Mouse (Mus musculus) erythroid progenitor cell, adult 5-6 weeks (primary cell): Measurements from ENCODE around the gene Nol10. TPM values are rescaled to one million over a fixed set of nuclear protein-coding genes. Genes with fewer than 3 reads are reported as not detected.

Source experiments
- ATAC-seq: replicated peaks from 2 replicates; pipeline ENCODE4 v1.8.0; 2016; ENCODE audit warnings: moderate number of reproducible peaks, mild to moderate bottlenecking, moderate TSS enrichment, inconsistent platforms; ENCODE audit not compliant: poor library complexity, low FRiP score, severe bottlenecking
- total RNA-seq, 2 experiments: library from RNA; stranded (forward) in 1 of 2; stranded (reverse) in 1 of 2; fragments of 150-400 nt in 1 of 2; fragments of 186-747, 209-891 nt in 1 of 2; gene quantifications; 2 replicates each; pipeline versions ENCODE4 v1.2.3 to v1.2.4; 2015 to 2017; ENCODE audit warnings: low replicate concordance in 2 of 2

Gene Nol10
- total RNA-seq, 2 experiments from 2014 or later = 3.1 to 4.2 TPM

GRCm38 (mm10) chr12:17402116-17402515, 53.9 kb downstream of the Nol10 start:
- no peak for ATAC-seq

GRCm38 (mm10) chr12:17403998-17404397, 55.7 kb downstream of the Nol10 start:
- ATAC-seq = no peak

GRCm38 (mm10) chr12:17406825-17407224, 58.6 kb downstream of the Nol10 start:
- no peak for ATAC-seq

- ATAC-seq = no peak
These were observed 60.1 kb downstream of the Nol10 start for GRCm38 (mm10) chr12:17408312-17408711.

- no peak for ATAC-seq
These were observed 63.0 kb downstream of the Nol10 start for GRCm38 (mm10) chr12:17411242-17411641.

GRCm38 (mm10) chr12:17411797-17412526, 63.7 kb downstream of the Nol10 start:
- no peak for ATAC-seq

- ATAC-seq = no peak
These were observed 66.5 kb downstream of the Nol10 start for GRCm38 (mm10) chr12:17414734-17415133.

- ATAC-seq = no peak
These were observed 72.0 kb downstream of the Nol10 start for GRCm38 (mm10) chr12:17420168-17420810.

- ATAC-seq = no peak
These were observed 77.3 kb downstream of the Nol10 start for GRCm38 (mm10) chr12:17425254-17426169.

GRCm38 (mm10) chr12:17426735-17427134, 78.5 kb downstream of the Nol10 start:
- ATAC-seq = no peak

- ATAC-seq = no peak
These were observed 82.3 kb downstream of the Nol10 start for GRCm38 (mm10) chr12:17430578-17430977.

- no peak for ATAC-seq
These were observed 82.9 kb downstream of the Nol10 start for GRCm38 (mm10) chr12:17431166-17431565.

GRCm38 (mm10) chr12:17431812-17432332, 83.6 kb downstream of the Nol10 start:
- no peak for ATAC-seq

- ATAC-seq = no peak
These were observed 85.5 kb downstream of the Nol10 start for GRCm38 (mm10) chr12:17433712-17434111.

GRCm38 (mm10) chr12:17436471-17436870, 88.2 kb downstream of the Nol10 start:
- 0 out of 2 replicates have a peak, but pooled peaks have one; percentile 36 for ATAC-seq

GRCm38 (mm10) chr12:17440251-17440651, 92.0 kb downstream of the Nol10 start:
- ATAC-seq = no peak

GRCm38 (mm10) chr12:17441495-17441894, 93.2 kb downstream of the Nol10 start:
- no peak for ATAC-seq

- ATAC-seq = no peak
These were observed 96.1 kb downstream of the Nol10 start for GRCm38 (mm10) chr12:17444406-17444805.

GRCm38 (mm10) chr12:17445251-17445650, 97.0 kb downstream of the Nol10 start:
- ATAC-seq = no peak

- no peak for ATAC-seq
These were observed 100.5 kb downstream of the Nol10 start for GRCm38 (mm10) chr12:17448781-17449180.
